Mouse (Mus musculus) cerebellum, adult 18-20 months (tissue): ENCODE measurements around the gene Dclk1.

Source experiments
- DNase-seq, 2 experiments: peaks; one replicate each; pipeline ENCODE4 v3.0.0; 2021

Gene Dclk1

DNA sequence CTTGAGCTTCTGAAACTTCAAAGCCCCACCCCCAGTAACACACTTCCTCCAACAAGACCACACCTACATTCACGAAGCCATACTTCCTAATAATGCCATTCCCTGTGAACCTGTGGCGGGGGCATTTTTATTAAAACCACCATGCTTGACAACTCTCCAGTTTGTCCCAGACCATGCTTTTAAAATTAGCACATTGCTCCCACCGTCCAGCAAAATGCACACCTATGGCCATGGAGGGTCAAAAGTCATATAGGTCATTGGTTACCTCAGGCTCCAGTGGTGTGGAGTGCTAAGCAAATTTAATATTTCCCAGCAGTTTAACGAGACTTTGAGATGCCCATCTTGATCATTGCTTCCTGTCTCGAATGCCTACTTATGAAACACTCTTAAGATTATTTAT, 23.9 kb downstream of the Dclk1 start:
- no peak for DNase-seq

DNA sequence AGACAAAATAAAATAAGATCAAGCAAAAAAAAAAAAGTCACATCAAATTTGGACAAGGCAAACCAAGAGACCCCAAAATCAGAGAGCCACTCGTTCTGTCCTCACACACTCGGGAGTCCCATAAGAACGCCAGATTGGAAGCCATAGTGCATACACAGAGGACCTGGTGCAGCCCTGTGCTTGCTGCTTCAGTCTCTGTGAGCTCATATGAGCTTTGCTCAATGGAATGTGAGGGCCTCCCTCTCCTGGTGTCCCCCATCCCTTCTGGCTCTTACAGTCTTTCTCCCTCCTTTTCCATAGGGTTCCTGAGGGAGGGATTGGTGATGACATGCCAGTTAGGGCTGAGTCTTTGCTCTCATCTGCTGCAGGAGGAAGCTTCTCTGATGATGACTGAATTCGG, 27.6 kb downstream of the Dclk1 start:
- DNase-seq, result no peak

DNA sequence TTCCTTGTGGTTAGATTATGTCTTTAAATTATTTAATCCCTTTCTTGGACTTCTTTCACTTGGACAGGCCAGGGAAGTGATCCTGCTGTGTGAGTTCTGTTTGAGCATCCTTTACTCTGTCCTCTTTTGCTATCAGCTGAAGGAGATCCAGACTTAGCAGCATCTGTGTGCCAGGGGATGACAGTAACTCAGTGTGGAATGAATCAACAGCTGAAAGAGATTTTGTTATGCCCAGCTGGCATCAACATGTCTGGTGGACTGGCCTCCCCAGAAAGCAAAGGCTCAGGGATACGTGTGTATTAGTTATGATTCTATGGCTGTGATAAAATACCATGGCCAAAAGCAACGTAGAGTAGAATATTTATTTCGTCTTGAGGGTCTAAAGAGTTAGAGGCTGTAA, 28.2 kb downstream of the Dclk1 start:
- no peak for DNase-seq

DNA sequence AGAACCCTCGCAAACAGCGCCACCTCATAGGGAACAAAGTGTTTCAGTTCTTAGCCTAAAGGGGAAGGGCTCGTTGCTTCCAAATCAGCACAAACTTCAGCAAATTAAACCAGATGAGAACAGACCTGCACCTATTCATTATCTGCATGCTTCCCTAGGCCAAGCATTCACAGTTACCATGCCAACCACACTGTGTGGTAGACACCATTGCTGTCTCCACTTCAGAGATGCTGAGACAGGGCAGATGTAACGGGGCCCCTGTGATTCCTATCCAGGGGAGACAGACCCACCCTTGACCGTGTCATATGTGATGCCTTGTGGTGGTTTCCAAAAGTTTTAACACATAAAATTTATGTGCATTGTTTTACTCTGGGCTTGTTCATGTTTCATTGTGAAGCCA, 28.8 kb downstream of the Dclk1 start:
- no peak for DNase-seq

DNA sequence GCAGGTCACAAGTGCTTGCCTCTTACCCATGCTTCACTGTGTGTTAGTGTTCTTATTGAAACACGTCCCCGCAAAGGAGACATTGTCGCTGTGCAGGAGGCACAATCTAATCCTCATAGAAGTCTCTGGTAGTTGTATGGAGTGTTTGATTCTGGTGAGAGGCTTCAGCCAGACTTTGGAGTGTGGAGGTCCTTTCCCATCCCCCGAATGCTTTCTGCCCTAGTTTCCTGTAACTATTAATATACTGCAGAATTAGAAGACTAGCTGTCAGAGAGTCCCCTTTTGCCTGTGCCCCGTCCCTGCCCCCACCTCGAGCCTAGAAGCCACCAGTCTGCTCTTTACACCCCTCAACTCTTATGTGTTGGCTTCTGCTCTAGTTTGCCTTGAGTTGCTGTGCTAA, 30.4 kb downstream of the Dclk1 start:
- no peak for DNase-seq

DNA sequence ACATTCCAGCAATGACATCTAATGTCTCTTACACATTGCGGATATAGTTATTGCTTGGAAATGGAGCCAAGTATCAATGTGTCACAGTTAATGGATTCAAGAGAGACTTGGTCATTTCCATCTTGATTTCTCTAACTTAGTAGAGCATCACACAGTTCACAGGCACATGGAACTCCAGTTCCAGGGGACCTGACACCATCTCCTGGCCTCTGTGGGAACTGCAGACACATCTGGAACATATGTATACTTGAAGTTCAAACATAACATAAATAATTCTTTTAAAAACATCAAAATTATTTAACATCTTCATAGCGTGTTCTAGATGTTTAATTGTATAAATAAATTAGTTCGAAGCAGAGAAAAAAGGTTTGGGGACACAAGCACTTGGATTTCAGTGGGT, 34.3 kb downstream of the Dclk1 start:
- DNase-seq, result no peak

DNA sequence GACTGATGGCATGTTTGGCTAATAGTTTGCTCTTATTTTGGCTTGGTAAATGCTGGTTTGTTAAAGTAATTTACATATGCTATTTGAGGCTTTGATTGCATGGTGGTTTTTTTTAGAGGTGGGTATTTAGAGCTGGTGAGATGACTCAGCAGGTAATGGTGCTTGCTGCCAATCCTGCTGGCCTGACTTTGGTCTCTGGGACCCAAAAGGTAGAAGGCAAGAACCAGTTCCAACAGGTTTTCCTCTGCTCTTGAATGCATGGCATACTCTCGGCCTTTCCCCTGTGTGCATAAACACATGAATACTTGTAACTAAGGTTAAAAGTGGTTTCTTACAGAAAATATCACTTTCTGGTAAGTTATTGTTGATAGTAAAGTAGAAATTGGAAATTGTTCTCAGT, 34.7 kb downstream of the Dclk1 start:
- DNase-seq, result no peak

DNA sequence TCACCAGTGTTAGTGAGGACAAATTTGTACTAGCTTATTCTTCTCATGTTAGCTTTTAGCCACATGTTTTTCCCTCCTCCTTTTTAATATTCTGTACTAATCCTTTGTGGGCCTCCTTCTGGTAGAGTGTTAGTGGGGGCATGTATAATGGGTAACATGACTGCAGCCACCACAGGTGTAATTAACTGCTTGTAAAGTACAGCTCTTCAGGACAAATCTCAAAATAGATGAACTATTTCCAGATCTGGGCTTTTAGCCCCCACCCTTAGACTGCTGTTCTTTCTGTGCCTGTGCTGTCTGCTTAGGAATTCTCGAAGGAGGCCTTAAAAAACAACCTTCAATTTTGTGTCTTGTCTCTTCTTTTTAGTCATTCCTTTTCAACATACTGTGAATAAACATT, 35.7 kb downstream of the Dclk1 start:
- DNase-seq, result no peak

DNA sequence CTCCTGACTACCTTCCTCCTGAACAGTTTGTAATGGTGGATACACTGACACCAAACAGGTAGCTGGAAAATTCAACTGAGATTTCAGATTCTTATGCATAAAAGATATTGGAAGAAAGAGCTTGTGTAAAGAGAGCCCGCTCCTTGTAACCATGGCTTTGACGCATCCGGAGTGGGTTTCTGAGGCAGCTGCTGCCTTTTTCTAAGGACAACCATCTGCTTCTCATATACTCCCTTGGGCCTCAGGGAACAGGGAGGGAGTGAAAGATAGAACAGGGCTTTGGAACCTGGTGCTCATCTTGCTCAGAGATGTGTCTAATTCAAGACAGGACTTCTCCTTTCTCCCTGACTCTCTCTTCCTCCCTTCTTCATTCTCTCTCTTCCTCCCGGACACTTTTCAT, 37.8 kb downstream of the Dclk1 start:
- no peak for DNase-seq

DNA sequence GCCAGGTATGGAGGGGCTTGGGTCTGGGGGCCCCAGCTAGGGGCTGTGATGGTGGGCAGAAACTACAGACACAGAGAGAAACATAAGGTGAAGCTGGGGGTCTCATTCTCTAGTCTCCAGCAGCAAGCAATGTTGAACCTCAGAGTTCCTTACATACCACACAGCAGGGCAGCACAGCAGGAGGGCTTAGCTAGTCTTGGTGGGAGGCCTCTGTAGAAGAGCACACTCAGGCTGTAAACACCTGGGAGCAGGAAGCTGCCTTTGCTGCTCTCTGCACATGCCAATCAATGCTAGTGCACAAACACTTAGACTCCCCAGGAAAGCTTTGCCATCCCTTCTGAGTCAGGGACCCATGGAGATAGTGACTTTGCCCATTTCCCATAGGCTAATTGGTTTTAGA, 38.3 kb downstream of the Dclk1 start:
- no peak for DNase-seq

DNA sequence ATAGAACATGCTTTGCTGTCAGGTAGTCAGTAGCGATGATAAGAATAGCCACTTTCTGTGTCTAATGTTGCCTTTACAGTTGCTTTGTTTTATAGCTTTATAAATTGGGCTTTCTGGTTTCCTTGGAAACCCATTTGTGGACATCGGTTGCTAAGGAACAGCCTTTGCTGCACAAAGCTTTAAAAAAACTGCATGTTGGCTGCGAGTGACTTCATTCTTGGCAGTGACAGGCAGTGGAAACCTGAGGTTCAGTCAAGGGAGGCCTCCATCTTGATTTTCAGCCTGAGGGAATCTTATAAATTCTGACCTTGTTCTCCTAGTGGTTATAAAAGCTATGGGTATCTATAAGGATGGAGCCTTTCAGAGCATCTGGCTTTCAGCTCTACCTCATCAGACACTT, 42.1 kb downstream of the Dclk1 start:
- no peak for DNase-seq

DNA sequence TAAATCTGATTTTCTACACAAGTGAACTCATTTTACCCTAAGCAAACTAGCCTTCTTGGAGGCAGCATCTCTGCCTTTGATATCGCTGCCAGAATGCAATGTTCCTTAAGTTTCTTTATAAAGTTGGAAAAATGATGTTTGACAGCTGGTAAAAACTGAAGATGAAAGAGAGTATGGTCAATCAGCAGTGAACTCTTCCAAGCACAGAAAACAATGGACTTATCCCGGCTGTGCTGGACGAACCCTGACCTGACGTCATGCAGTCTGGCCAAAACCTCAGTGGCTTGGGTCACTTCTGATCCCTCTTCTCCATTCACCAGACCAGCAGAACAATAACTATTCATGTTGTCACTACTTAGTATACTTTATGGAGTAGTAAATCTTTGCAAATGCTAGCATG, 46.6 kb downstream of the Dclk1 start:
- DNase-seq, result no peak

DNA sequence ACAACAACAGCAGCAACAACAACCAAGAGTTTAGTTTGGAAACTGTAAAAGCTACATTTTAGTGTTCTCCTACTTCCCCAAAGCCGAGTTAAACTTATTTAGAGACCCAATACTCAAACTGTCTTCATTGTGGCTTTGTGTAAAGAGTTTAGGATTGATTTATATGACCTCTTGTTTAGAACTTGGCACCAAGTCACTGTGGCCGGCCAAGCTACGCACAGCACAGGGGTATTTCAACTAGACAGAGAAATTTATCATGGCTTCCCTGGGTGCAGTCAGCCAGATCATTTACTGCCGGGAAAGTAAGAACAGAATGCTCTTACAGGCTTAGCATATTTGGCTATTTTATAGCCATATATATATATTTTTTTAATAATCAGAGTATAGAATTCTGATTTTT, 49.8 kb downstream of the Dclk1 start:
- no peak for DNase-seq

DNA sequence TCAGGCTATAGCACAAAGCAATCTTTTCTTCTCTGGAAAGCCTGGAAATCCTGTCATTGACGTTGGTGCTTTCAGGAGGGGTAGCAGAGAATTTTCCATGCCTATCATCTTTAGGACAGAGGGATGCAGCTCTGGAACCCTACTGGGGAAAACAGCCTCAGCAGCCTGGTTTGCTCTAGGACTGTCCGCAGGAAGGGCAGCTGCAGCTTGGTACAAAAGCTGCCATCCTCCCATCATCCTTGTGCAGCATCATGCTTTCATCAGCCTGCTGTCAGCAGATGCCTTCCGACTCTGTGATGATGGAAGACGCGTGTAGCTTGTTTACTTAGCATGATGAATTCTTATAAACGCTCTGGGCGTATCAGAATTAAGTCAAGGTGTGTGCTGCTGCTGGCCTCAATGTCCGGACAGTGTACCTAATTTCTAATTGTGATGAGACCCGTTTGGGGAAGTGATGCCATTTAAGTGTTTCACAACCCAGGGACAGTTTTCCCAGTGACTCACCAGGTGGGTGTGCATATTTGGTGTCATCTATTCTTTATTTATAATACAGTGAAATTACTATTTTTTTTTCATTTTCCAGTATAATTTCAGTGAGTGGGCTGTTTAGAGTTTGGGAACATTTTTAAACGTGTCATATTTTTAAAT, 50.7 kb downstream of the Dclk1 start:
- no peak for DNase-seq

DNA sequence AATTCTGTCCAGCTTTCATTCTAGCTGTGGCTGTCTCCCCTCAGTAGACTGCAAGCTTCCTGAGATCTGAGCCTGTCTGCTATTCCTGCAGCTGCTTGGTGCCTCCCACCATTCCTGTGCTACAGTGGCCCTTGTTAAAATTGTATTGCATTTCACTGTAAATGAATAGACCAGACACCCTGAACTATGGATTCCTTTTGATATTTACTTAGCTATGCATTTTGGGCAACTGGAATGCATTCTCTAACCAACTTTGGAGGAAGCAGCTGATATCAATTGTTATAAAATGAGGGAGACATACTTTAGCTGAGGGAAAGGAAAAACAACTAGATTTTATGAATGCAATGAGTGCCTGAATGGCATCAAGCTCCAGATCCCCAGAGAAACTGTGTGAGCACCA, 63.5 kb downstream of the Dclk1 start:
- no peak for DNase-seq

DNA sequence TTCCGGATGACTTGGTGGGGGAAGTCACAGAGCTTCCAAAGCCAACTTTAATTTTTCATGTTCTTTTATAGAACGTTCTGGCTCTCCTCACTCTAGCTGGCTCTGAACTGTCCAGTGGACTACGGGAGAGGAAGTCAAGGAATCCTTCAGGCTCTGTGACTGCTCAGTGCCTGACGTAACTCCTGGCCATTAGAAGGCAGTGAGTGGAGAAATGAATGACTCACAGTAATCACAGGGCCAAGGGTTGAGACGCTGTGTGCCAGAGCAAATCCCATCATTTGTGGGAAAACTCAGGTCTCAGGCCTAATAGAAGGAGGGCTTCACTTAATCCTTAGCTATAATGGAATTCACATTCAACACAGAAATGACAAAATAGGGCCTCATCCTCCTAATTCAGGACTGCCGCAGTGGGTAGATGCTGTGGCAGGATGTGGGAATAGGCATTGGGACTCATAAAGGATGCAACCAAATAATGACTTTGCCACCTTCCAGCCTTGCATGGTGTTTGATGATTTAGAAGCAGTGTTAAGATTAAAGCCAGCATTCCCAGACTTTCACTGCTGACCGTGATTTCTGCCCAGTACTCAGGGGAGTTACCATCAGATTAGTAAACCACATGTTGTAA, 65.5 kb downstream of the Dclk1 start:
- no peak for DNase-seq

DNA sequence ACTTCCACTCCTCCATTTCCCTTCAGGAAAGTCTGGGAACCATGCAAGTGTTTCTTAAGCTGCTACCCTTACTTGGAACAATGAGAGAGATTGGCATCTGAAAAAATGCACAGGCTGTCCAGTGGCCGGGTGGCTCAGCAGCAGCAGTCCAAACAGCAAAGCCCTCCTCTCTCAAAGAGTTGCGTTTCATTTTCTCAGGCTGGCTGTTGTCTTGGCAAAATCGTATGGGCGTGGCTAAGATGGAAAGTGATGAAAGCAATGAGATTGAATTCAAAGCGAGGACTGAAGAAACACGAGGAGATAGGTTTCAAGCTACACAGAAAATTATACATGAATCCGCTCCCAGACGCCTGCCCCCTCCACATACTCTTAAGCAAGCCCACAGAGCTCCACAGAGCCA, 67.8 kb downstream of the Dclk1 start:
- no peak for DNase-seq

DNA sequence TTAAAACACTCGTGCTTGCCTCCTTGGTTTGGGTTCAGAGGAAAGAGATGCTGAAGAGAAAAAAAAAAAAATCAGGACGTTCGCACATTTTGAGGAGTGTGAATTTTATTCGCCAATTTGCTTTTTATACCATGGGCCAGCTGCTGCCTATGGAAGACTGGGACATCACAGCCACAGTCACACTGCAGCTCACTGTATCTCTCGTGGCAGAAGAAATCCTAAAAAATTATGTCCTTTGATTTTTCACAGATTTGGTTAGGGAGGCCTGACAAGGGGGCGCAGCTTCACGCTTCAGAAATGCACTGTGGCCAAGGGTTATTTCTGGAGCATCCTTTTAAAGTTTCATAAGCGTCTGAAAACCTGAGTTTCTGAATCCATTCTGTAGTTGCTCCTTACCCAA, 73.7 kb downstream of the Dclk1 start:
- no peak for DNase-seq

DNA sequence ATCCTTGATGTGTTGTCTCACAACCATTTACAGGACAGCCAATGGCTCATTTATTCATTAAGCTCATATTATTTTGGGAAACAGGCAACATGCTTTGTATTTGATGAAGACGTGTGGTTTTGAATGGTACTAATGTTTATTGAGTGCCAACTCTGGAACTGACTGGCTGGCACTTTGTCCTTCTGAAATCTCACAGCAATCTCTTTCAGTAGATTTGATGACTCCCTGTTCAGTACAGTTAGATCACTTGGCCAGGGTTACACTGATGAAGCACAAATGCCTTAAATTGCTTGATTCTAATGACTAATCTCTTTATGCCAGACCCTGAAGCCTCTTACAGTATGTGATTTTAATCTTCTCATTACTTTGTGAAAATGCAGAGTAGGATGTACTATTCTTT, 75.9 kb downstream of the Dclk1 start:
- DNase-seq, result no peak

DNA sequence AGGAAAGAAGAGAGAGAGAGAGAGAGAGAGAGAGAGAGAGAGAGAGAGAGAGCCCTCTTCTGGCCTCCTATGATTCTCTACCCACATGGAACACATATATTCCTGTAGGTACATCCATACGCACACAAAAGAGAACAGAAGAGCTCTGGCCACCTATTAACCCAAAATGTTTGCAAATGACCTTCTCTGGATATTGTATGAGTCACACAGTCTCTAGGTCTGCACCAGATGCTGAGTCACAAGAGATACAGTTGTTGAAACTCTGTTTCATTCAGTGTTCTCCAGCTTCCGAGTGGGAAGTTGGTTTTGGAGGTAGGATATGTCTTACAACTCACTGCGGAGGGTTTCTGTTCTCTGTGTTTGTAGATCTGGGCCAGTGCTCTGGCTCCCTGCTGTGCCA, 78.4 kb downstream of the Dclk1 start:
- DNase-seq, result no peak

DNA sequence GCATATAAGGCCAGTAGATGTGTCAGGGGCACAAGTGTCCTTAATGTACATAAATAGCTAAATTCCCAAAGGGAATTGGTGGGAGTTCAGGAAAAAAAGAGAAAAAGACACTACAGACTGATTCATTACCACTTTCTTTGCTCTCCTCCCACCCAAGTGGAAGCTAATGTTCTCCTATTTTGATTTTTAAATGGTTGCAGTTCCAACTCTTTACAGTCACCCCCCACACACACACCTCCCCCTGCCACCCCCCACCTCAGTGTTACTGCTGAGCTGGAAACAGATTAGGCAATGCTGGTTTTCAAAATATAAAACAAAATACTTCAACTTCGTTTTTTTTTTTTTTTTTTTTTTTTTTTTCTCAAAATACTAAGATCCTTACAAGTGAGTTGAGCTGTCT, 81.9 kb downstream of the Dclk1 start:
- DNase-seq, result no peak

DNA sequence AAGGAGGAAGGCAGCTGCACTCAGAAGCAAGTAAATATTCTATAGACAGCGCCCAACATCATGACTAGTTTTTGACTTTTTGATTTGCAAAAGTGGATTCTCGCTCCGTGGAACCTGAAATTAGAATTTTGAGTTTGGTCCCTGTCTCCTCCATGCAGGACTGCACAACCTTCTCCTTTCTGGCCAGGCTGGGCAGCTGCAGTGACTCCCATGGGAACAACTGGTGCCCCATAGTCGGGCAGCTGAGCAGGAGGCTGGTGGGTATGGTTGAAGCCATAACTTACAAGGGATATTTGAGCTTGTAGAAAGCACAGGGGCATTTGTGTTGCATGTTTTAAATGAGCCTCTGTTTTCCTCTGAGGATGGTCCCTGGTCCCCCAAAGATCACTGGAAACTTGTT, 88.3 kb downstream of the Dclk1 start:
- DNase-seq, result no peak

DNA sequence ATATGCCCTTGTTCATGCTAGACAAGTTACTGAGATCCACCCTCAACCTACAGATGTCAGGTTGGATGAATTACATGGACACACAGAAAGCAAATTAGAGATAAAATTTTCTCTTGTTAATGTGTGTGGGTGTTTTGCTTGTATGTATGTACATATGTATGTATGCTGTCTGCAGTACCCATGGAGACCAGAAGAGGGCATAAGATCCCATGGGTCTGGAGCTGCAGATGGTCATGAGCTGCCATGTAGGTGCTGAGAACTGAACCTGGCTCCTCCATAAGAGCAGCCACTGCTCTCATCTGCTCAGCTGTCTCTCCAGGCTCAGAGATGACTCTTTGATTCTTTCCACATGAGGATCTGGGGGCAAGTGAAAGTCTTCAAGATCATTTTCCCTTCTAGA, 89.5 kb downstream of the Dclk1 start:
- DNase-seq, result no peak

DNA sequence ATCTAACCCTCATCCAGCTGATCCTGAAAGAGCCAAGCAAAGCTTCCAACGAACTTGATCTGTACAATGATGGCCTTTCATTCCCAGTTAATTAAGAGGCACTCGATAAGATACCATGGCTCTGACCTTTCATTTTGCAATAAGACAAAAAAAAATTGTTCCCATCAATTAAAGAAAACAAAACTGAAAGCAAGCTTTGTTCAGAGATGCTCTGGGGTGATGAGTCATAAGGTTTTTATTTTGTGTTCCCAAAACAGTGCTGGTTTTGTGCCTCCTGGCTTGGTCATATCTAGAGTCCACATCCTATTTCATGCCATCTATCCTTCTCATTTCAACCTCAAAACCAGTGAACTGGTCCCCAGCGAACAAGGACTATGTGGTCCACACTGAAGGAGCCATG, 91.3 kb downstream of the Dclk1 start:
- DNase-seq, result no peak

DNA sequence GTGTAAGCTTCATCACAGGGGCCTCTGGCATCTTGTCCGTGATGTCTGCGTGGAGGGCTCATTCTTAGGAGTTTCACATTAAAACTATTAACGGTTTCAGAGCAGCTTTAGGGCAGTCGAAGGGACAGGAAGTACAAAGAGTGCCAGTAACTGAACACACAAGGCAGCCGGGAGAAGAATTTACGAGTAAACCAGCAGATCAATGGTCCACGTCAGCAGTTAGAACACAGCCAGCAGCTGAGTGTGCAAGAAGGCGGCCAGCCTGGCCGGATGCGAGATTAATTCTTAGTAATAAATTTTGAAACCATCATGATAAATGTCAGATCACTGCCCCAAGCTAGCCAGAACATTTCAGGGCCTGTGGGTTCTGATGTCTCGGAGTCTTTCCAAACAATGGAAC, 94.7 kb downstream of the Dclk1 start:
- no peak for DNase-seq

DNA sequence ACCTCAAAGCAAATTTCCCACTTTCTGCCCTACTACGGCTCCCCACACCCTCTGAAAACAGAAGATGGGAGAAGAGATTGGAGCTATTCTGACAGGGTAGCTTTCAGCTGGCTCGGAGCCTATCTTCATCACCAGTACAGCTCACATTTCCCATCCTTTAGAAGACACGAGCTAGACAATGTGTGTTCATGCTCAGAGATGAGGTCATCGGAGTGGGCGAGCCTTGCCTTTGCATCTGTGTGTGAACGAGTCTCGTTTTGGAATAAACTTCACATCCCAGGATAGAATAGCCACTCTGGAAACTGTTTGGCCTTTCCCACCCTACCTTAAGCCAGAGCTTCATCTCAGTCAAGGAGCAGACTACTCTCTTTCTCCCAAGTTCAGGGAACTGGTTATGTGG, 95.5 kb downstream of the Dclk1 start:
- DNase-seq, result no peak
